Mouse (Mus musculus) neural tube, embryonic 15.5 days (tissue): ENCODE results near the gene Smim6. TPM values are rescaled to one million over a fixed set of nuclear protein-coding genes. Genes with fewer than 3 reads are reported as not detected.

Source experiments
- ATAC-seq: fragments of 200-750 bp; cut with Nextera tagmentation; 2 replicates; pipeline ENCODE4 v1.8.0; 2017; ENCODE audit warnings: mild to moderate bottlenecking, moderate TSS enrichment, moderate library complexity; ENCODE audit not compliant: low FRiP score
- H3K27ac ChIP-seq: fragments of 300-500 bp; sonication (generic); replicated peaks from 2 replicates; pipeline ENCODE4 v1.5.1; 2015; ENCODE audit warnings: mild to moderate bottlenecking, inconsistent platforms
- H3K27me3 ChIP-seq: fragments of 300-500 bp; sonication (generic); replicated peaks from 2 replicates; pipeline ENCODE4 v1.6.1; 2015; ENCODE audit warnings: inconsistent platforms
- H3K36me3 ChIP-seq: fragments of 300-500 bp; sonication (generic); 2 replicates; pipeline ENCODE4 v1.6.1; 2015; ENCODE audit warnings: inconsistent platforms
- H3K4me1 ChIP-seq: fragments of 300-500 bp; sonication (generic); 2 replicates; pipeline ENCODE4 v1.6.1; 2015; ENCODE audit warnings: inconsistent platforms
- H3K4me2 ChIP-seq: fragments of 300-500 bp; sonication (generic); 2 replicates; pipeline ENCODE4 v1.6.1; 2015; ENCODE audit warnings: inconsistent platforms, mild to moderate bottlenecking, moderate library complexity
- H3K4me3 ChIP-seq: fragments of 300-500 bp; sonication (generic); replicated peaks from 2 replicates; pipeline ENCODE4 v1.5.1; 2015; ENCODE audit warnings: mild to moderate bottlenecking, inconsistent platforms
- H3K9ac ChIP-seq: fragments of 300-500 bp; sonication (generic); replicated peaks from 2 replicates; pipeline ENCODE4 v1.6.1; 2015; ENCODE audit warnings: mild to moderate bottlenecking, inconsistent platforms
- H3K9me3 ChIP-seq: fragments of 300-500 bp; sonication (generic); replicated peaks from 2 replicates; pipeline ENCODE4 v1.6.1; 2016; ENCODE audit warnings: inconsistent platforms
- WGBS: fragments of 180-500 bp; shearing (Covaris S2); methylation state at CpG from one replicate; pipeline ENCODE4 v1.1.7; 2015; ENCODE audit warnings: mixed read lengths; 5-methylcytosine and 5-hydroxymethylcytosine counted together
- polyA plus RNA-seq: library from polyadenylated mRNA; unstranded; fragments of >200 nt; fragmentation: Nextera tagmentation; extraction: Ambion mirVana; gene quantifications from 2 replicates; pipeline ENCODE4 v1.2.1, GENCODE M21; 2015

Smim6 gene
- polyA plus RNA-seq = 0.68 and 3.1 TPM in 2 replicates

GRCm38 (mm10) chr11:115911632-115912376 lies at the start of gene Smim6:
TSS of gene Smim6 (plus strand) at chr11:115912017.
- no peak for ATAC-seq
- Histone ChIP-seq H3K27me3 (no peaks in the 10 kb centered on the region), H3K9me3 (no peaks in the 10 kb centered on the region), H3K4me3 (no peak within 1 kb of the TSS), H3K9ac (no peak within 1 kb of the TSS), H3K4me1 (no peaks in the 10 kb centered on the region), H3K36me3 (peaks cover 34% of the 10 kb centered on the region), H3K4me2 (no peak within 1 kb of the TSS), H3K27ac (no peak within 1 kb of the TSS)
- WGBS = 74% methylated on average over 11 of the region's 11 CpGs

GRCm38 (mm10) chr11:115863895-115864294 lies 47.9 kb upstream of the Smim6 start:
- no peak overlapping the region for H3K4me2 ChIP-seq
- H3K9me3 ChIP-seq = no peaks in the 10 kb centered on the region
- 89% methylated on average over 8 of the region's 8 CpGs for WGBS
- peaks cover 38% of the 10 kb centered on the region for H3K27me3 ChIP-seq
- H3K4me1 ChIP-seq = peaks cover 13% of the 10 kb centered on the region
- no peaks in the 10 kb centered on the region for H3K36me3 ChIP-seq
- no peak for ATAC-seq
- H3K9ac ChIP-seq = no peak overlapping the region
- no peak overlapping the region for H3K27ac ChIP-seq
- H3K4me3 ChIP-seq = no peak overlapping the region

DNA sequence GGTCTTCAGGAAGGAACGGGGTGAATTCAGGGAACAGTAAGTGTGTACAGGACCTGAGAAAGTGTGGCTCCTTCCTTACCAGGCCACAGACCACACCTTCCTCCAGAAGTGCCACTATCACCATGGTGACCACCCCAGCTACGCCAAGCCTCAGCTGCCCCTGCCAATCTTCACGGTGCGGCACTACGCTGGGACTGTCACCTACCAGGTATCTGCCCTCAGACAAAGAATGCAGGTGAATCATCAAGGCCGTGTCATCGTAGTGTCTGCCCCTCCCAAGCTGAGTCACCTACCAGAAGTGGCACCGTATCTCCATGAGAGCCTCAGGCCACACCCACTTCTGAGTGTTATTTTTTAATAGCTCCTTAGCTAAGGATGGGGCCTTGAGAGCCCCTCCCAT lies 42.4 kb upstream of the Smim6 start:
- WGBS = 85% methylated on average over 8 of the region's 8 CpGs
- Histone ChIP-seq H3K4me3 (no peak overlapping the region), H3K36me3 (no peaks in the 10 kb centered on the region), H3K27me3 (no peaks in the 10 kb centered on the region; the same call in 1 of the 2 replicates), H3K9ac (no peak overlapping the region), H3K4me1 (no peaks in the 10 kb centered on the region), H3K27ac (no peak overlapping the region), H3K9me3 (no peaks in the 10 kb centered on the region), H3K4me2 (no peak overlapping the region)
- no peak for ATAC-seq

DNA sequence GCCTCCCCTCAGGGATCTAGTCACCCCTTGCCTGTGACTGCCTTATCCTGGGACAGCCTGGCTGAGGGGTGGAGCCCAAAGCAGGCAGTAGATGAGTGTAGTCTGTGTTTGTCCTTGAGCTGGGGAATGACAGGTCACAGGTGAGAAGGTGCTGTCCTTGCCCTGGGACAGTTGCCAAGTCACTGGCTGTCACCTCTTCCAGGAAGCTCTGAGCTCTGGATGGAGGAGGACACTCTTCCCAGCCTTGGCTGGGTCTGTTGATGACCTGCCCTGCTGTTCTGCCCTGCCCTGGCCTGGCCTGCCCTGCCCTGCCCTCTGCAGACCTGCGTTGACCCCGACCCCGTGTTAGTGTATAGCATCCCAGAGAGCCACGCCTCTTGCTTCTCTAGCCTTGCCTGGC lies 39.4 kb upstream of the Smim6 start:
- no peaks in the 10 kb centered on the region for H3K27me3 ChIP-seq
- no peak overlapping the region for H3K27ac ChIP-seq
- H3K4me2 ChIP-seq = no peak overlapping the region
- H3K36me3 ChIP-seq = no peaks in the 10 kb centered on the region
- WGBS = 57% methylated on average over 4 of the region's 4 CpGs
- H3K4me1 ChIP-seq = no peaks in the 10 kb centered on the region
- no peak overlapping the region for H3K4me3 ChIP-seq
- H3K9ac ChIP-seq = no peak overlapping the region
- no peak for ATAC-seq
- no peaks in the 10 kb centered on the region for H3K9me3 ChIP-seq

GRCm38 (mm10) chr11:115875935-115876334 lies 35.9 kb upstream of the Smim6 start:
- no peak overlapping the region for H3K4me2 ChIP-seq
- H3K4me1 ChIP-seq = no peaks in the 10 kb centered on the region
- H3K27ac ChIP-seq = no peak overlapping the region
- no peak for ATAC-seq
- H3K4me3 ChIP-seq = no peak overlapping the region
- H3K9ac ChIP-seq = no peak overlapping the region
- 89% methylated on average over 3 of the region's 3 CpGs for WGBS
- H3K36me3 ChIP-seq = no peaks in the 10 kb centered on the region
- H3K9me3 ChIP-seq = no peaks in the 10 kb centered on the region
- no peaks in the 10 kb centered on the region for H3K27me3 ChIP-seq

- Histone ChIP-seq H3K27ac (no peak overlapping the region), H3K36me3 (no peaks in the 10 kb centered on the region), H3K27me3 (no peaks in the 10 kb centered on the region), H3K9ac (no peak overlapping the region), H3K4me1 (no peaks in the 10 kb centered on the region), H3K4me2 (no peak overlapping the region), H3K4me3 (no peak overlapping the region), H3K9me3 (no peaks in the 10 kb centered on the region)
- ATAC-seq = no peak
- WGBS = 84% methylated on average over 5 of the region's 5 CpGs
Measured at GRCm38 (mm10) chr11:115876438-115876837, 35.4 kb upstream of the Smim6 start.

DNA sequence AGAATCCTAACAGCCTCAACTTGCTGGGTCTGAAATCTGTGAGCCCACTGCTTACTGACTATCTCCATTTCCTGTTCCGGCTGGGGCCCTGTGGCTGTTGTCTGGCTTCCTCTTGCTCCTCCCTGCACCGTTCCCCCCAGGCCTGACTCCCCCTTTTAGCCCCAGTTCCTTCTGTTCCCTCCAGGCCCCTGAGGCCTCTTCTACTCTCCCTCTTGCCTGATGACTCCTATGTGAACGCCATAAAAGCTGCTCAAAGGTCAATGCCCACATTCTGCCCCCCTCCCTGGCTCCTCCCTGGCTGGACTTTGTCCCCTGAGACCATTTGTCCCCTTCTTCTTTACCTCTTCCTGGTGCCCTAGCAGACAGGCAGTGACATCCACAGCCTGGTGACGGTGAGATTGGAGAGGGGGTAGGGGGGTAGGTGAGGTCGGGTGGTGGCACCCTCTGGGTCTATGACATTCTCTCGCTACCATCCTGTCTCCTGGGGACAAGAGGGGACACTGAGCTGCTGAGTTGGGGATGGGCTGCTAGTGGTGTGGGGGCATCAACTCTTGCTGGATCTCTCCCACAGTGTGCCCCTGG lies 34.6 kb upstream of the Smim6 start:
- Histone ChIP-seq H3K4me2 (no peak overlapping the region), H3K9ac (no peak overlapping the region), H3K27ac (no peak overlapping the region), H3K27me3 (no peaks in the 10 kb centered on the region), H3K9me3 (no peaks in the 10 kb centered on the region), H3K4me1 (no peaks in the 10 kb centered on the region), H3K4me3 (no peak overlapping the region), H3K36me3 (no peaks in the 10 kb centered on the region)
- ATAC-seq = no peak
- WGBS = 61% methylated on average over 6 of the region's 6 CpGs

DNA sequence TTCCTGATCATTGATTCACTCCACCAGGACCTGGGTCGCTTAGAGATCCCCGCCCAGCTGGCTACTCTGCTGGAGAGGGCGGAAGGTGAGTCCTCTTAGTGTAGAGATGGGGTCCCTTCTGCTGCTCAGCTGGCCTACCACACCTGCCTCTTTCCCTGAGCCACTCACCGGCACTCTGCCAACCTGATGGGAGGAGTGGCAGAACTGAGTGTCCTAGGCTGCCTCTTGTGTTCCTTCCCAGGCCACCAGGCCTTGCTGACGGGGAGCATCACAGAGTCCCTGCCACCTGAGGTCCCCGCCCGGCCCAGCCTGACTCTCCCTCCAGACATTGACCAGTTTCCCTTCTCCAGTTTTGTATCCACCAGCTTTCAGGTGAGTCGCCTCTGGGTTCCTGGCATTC lies 33.7 kb upstream of the Smim6 start:
- Histone ChIP-seq H3K4me1 (no peaks in the 10 kb centered on the region), H3K9ac (no peak overlapping the region), H3K27me3 (no peaks in the 10 kb centered on the region; the same call in 1 of the 2 replicates), H3K4me2 (no peak overlapping the region), H3K27ac (no peak overlapping the region), H3K36me3 (no peaks in the 10 kb centered on the region), H3K4me3 (no peak overlapping the region), H3K9me3 (no peaks in the 10 kb centered on the region)
- ATAC-seq = no peak
- 84% methylated on average over 8 of the region's 8 CpGs for WGBS

GRCm38 (mm10) chr11:115881002-115881401 lies 30.8 kb upstream of the Smim6 start:
- ATAC-seq = no peak
- Histone ChIP-seq H3K4me3 (no peak overlapping the region), H3K27me3 (peaks cover 6% of the 10 kb centered on the region; the same call in 1 of the 2 replicates), H3K9me3 (no peaks in the 10 kb centered on the region), H3K9ac (no peak overlapping the region), H3K36me3 (no peaks in the 10 kb centered on the region), H3K4me1 (peaks cover 5% of the 10 kb centered on the region; the same call in 1 of the 2 replicates), H3K4me2 (no peak overlapping the region), H3K27ac (no peak overlapping the region)
- 25% methylated on average over 5 of the region's 5 CpGs for WGBS

GRCm38 (mm10) chr11:115883251-115883650 lies 28.6 kb upstream of the Smim6 start:
- Histone ChIP-seq H3K36me3 (no peaks in the 10 kb centered on the region), H3K4me3 (no peak overlapping the region), H3K27ac (no peak overlapping the region), H3K4me2 (peak overlapping the region; percentile 31), H3K27me3 (peaks cover 6% of the 10 kb centered on the region; the same call in 1 of the 2 replicates), H3K9me3 (no peaks in the 10 kb centered on the region), H3K4me1 (peaks cover 5% of the 10 kb centered on the region; the same call in 1 of the 2 replicates), H3K9ac (no peak overlapping the region)
- no peak for ATAC-seq
- 18% methylated on average over 16 of the region's 17 CpGs for WGBS

- H3K4me2 ChIP-seq = no peak overlapping the region
- H3K27ac ChIP-seq = no peak overlapping the region
- peaks cover 5% of the 10 kb centered on the region; the same call in 1 of the 2 replicates for H3K4me1 ChIP-seq
- no peak overlapping the region for H3K9ac ChIP-seq
- no peaks in the 10 kb centered on the region for H3K9me3 ChIP-seq
- H3K36me3 ChIP-seq = no peaks in the 10 kb centered on the region
- ATAC-seq = no peak
- no peak overlapping the region for H3K4me3 ChIP-seq
- H3K27me3 ChIP-seq = peaks cover 6% of the 10 kb centered on the region; the same call in 1 of the 2 replicates
- WGBS = 94% methylated on average over 3 of the region's 3 CpGs
Measured at GRCm38 (mm10) chr11:115884361-115884760, 27.5 kb upstream of the Smim6 start.

DNA sequence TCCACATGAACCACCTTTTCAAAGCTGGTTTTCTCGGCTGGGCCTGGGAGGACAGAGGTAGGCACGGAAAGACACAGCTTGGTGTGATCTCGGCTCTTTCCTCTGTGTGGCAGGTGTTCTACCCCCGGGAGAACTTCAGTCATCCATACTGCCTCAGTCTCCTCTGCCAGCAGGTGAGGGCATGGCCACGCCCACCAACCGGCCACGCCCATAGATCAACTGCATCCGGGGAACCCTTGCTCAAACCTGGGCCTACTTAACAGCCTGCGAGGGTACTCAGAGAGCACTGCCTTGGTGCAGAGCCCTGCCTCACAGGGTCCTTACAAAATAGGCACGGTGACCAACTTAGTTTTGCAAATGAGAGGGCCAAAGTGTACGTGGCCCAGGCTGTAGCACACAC lies 26.5 kb upstream of the Smim6 start:
- WGBS = 74% methylated on average over 11 of the region's 11 CpGs
- ATAC-seq = no peak
- H3K36me3 ChIP-seq = no peaks in the 10 kb centered on the region
- H3K27me3 ChIP-seq = peaks cover 6% of the 10 kb centered on the region; the same call in 1 of the 2 replicates
- no peak overlapping the region for H3K4me2 ChIP-seq
- H3K9ac ChIP-seq = no peak overlapping the region
- H3K4me3 ChIP-seq = no peak overlapping the region
- peaks cover 5% of the 10 kb centered on the region; the same call in 1 of the 2 replicates for H3K4me1 ChIP-seq
- no peak overlapping the region for H3K27ac ChIP-seq
- H3K9me3 ChIP-seq = no peaks in the 10 kb centered on the region
